Mouse (Mus musculus) embryonic fibroblast, embryonic 13.5 days (primary cell): ENCODE measurements around the gene Gfra4.

Source experiments
- CTCF ChIP-seq: IDR thresholded peaks from 2 replicates; pipeline ENCODE4 v1.5.1; 2011; ENCODE audit warnings: mild to moderate bottlenecking, control low read depth, low read length, moderate library complexity, borderline replicate concordance; ENCODE audit not compliant: insufficient read depth
- POLR2A ChIP-seq: IDR thresholded peaks from 2 replicates; pipeline ENCODE4 v1.6.1; 2011; ENCODE audit warnings: low read depth, mild to moderate bottlenecking, control low read depth, low read length, moderate library complexity

DNA sequence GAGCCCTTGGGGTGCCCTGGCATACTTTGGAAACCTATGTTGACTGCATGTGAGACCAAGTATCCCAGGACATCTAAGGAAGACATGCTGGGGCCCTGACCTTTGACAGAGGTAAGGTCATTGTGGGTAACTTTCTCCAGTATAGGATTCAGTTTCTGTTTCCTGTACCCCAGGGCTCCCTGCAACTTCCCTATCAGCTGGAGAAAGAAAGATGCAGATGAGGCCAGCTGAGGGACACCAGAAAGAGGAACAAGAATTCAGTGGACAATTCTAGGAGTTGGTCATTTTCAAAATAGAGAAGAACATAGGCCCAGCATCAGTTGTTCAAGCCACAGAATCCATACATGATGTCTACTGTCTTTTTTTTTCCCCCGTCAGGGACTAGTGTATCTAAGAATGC lies 46.7 kb upstream of the Gfra4 start:
- TF ChIP-seq CTCF (no peak), POLR2A (no peak)
